Mouse (Mus musculus): ENCODE results near the gene Ints6.

Gene Ints6

DNA sequence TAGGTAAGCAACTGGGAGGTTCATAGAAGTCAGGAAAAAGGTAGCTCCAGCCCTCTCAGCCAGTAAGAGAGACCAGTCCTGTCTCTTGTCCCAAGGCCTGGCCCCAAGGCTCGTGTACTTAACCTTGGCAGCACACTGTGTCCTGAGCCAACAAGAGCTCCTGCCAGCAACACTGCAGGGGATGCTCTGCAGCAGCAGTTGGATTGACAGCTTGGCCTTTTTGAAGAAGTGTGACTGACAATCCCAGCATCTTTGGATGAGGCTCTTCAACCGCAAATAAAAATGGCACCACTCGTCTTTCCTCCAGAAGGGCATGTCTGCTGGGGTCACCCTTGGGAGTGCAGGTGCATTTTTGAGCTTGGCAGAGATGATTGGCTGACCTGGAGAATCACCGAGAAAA, 120.6 kb downstream of the Ints6 start:
- in situ Hi-C loops (cut with MboI; ENCODE audit: low pct_unique_long_range_greater_than_20kb in 1 of 2, low sequenced_read_pairs in 2 of 2, unreplicated experiment in 1 of 2) = no loop called here

DNA sequence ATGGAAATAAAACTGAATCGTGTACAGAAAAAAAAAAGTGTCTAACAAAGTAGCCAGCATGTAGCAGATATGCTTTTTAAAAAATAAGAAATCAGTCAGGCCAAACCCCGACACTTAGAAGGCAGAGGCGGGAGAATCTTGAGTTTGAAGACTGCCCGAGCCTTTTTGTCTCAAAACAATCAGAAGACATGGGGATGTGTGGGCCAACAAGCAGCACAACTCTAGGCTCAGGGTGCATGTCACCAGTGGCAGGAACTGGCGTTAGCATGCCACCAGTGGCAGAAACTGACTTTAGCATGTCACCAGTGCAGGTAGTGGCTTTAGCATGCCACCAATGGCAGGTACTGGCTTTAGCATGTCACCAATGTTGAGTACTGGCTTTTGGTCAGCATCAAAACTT, 121.4 kb downstream of the Ints6 start:
- in situ Hi-C loops (cut with MboI; ENCODE audit: low pct_unique_long_range_greater_than_20kb in 1 of 2, low sequenced_read_pairs in 2 of 2, unreplicated experiment in 1 of 2) = no loop called here

DNA sequence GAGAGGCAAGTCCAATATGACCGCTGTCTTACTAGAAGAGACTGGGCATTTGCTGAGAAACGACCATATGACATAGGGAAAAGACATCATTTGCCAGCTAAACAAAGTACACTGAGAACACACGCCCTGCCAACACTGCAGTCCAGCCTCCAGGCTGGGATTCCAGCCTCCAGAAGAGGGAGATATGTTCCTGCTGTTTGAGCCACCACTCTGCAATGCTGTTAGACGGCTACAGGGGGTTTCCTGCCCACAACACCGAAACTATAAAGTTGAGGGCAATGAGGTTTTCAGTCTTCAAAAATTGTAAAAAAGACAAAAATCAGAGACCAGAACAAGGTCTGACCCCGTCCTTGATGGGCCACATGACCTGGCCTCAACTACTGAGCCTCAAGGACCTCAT, 121.9 kb downstream of the Ints6 start:
- in situ Hi-C loops (cut with MboI; ENCODE audit: low pct_unique_long_range_greater_than_20kb in 1 of 2, low sequenced_read_pairs in 2 of 2, unreplicated experiment in 1 of 2) = no loop called here

DNA sequence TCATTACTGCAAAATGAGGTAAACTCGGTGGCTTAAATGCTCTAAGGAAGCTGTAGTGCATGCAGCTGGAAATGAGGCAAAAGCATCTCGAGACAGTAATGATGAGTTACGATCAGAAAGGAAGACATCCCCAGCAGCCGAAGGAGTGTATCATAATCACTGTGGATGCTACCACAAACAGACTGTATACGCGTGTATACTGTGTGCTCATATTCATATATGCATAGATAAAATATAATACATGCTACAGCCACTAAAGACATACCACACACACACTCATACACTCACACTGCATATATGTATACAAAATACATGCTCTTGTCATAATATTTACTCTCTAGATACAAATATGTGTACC, 122.6 kb downstream of the Ints6 start:
- in situ Hi-C loops (cut with MboI; ENCODE audit: low pct_unique_long_range_greater_than_20kb in 1 of 2, low sequenced_read_pairs in 2 of 2, unreplicated experiment in 1 of 2) = no loop called here

DNA sequence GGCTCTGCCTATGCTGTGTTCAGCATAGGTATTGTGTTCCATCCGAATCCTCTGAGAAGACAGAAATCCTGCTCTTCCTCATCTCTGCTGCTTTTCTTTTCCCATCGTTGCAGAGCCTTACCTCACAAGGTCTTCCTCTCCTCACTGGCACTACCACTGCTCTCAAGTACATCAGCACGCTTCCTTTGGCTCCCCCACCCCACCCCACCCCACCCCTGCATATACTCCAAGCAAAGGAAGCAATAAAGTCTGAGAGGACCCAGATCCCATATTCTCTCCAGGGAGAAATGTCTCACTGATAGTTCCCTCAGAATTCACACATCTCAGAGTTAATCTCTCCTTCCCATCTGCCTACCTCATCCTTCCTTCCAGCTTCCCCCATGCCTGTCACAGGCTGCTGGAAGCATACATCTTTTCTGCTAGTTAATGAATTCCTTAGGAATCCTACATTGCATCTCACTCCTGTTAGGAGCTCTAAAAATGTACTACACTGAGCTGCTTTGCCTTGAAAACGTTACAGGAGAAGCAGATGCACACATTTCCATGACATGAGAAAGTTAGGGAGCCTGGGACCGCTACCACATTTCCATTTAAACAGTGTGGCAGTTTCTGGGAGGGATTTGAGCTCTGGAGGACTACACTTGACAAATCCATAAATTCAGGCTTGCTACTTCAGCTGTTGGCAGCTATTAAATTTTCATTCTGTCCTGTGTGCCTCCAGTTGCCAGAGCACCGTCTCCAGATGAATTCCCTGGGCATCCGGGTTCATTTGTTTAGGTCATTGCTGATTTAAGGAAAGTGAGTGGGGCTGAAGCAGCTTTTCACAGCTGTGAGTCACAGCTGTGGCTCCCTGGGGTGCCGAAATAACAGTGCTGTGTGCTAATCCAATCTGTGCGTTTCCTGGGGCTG, 123.3 kb downstream of the Ints6 start:
- in situ Hi-C loops (cut with MboI; ENCODE audit: low pct_unique_long_range_greater_than_20kb in 1 of 2, low sequenced_read_pairs in 2 of 2, unreplicated experiment in 1 of 2) = no loop called here

DNA sequence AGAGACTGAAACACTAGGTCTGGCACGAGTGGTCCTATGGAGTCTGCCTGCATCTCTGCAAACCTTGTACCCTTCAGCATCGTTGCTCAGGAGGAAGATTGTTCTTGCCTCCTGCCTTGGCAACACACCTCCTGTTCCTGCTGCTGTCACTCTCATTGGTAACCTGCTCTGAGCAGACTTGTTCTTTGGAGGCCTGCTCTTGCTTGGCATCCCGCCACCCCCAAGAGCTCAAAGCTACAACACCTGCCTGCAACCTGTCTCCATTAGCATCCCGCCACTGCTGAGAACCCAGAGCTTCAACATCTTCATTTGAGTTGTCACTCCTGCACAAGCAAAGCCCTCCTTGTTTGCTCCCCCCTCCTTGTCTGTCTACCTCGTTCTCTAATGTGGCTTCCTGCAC, 133.0 kb downstream of the Ints6 start:
- in situ Hi-C loops (cut with MboI; ENCODE audit: low pct_unique_long_range_greater_than_20kb in 1 of 2, low sequenced_read_pairs in 2 of 2, unreplicated experiment in 1 of 2) = no loop called here
